Mouse (Mus musculus): ENCODE measurements around the gene Gm1673. TPM values are rescaled to one million over a fixed set of nuclear protein-coding genes. Genes with fewer than 3 reads are reported as not detected.

Gene Gm1673
- polyA plus RNA-seq, 1 experiment: 5.3 TPM

DNA sequence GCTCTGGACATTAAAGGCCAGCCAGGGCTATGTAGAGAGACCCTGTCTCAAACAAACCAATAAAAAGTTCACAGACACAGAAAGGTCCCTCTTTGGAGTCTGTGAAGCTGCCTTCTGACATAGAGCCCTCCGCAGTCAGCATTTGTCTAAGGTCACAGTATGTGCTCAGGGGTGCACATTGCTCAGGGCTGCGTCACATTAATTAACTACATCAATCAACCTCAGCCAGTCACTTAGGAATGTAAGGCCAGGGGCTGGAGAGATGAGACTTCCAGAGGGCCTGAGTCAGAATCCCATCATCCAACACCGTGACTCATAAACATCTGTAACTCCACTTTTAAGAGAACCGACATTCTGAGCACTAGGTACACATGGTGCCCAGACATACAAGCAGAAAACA, 27.4 kb upstream of the Gm1673 start:
- Histone ChIP-seq H3K4me3 (ENCODE audit: insufficient read depth, poor library complexity, severe bottlenecking) (no peak overlapping the region), H3K79me3 (ENCODE audit: low read depth) (no peaks in the 10 kb centered on the region), H3K36me3 (ENCODE audit: control insufficient read depth, insufficient read depth) (no peaks in the 10 kb centered on the region), H3ac (ENCODE audit: control insufficient read depth, insufficient read length, low read depth) (no peak overlapping the region), H3K79me2 (ENCODE audit: control insufficient read depth, insufficient read depth) (no peaks in the 10 kb centered on the region), H3K27me3 (ENCODE audit: control insufficient read depth, insufficient read depth, insufficient read length) (no peaks in the 10 kb centered on the region)
- TF ChIP-seq USF1 (IDR thresholded peaks at IDR 0.05; ENCODE audit: low read depth) (no peak), MYOD1 (IDR thresholded peaks at IDR 0.05; ENCODE audit: control insufficient read depth, insufficient read length, low read depth) (peak; percentile 7), FOSL1 (IDR thresholded peaks at IDR 0.05; ENCODE audit: insufficient read depth, low read length, poor library complexity, severe bottlenecking) (peak; percentile 66)

DNA sequence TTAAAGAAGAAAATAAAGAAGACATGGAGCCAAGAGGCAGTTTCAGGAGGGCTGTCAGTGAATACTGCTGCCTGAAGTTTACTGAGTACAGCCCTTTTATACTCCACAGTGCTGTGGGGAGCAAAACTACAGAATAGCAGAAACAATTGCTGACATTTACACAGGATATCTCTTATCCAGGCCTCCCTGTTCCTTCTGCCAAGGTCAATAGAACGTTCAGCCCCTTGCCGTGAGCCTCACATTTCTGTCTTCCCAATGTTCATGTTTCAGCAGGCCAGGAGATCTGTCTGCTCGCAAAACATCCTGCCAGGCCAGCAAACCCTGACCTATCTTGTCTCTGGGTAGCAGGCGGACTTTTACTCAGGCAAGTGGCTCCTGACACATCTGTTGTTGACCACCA, 23.9 kb upstream of the Gm1673 start:
- no peak overlapping the region for H3K4me3 ChIP-seq (ENCODE audit: insufficient read depth, poor library complexity, severe bottlenecking)
- H3K79me2 ChIP-seq (ENCODE audit: control insufficient read depth, insufficient read depth): no peaks in the 10 kb centered on the region
- TF ChIP-seq MYOG (IDR thresholded peaks at IDR 0.05; ENCODE audit: control insufficient read depth, extremely low read depth, insufficient read length): no peak
- TF ChIP-seq CEBPB (IDR thresholded peaks at IDR 0.05; ENCODE audit: low read depth): no peak
- TF ChIP-seq USF1 (IDR thresholded peaks at IDR 0.05; ENCODE audit: low read depth): no peak
- TF ChIP-seq MAX (IDR thresholded peaks at IDR 0.05): no peak
- H3K79me3 ChIP-seq (ENCODE audit: low read depth): no peaks in the 10 kb centered on the region
- no peaks in the 10 kb centered on the region for H3K27me3 ChIP-seq (ENCODE audit: control insufficient read depth, insufficient read depth, insufficient read length)
- H3K36me3 ChIP-seq (ENCODE audit: control insufficient read depth, insufficient read depth): no peaks in the 10 kb centered on the region
- no peak overlapping the region for H3ac ChIP-seq (ENCODE audit: control insufficient read depth, insufficient read length, low read depth)

DNA sequence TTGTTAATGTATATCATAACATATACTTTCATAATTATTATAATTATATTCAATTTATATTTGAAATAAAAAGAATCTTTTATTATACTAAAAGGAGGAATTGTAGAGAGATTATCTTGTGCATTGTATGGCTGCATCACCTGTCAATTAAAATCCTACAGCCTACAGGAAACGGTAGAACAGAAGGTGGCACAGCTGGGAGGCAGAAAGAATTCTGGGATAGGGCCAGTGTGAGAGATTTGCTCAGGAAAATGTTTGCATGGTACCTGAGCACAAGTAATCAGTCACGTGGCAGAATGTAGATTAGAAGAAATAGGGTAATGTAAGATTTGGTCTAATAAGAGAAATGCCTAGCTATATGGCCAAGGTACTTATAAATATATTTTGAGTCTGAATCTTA, 8.5 kb upstream of the Gm1673 start:
- H3K4me3 ChIP-seq (ENCODE audit: insufficient read depth, poor library complexity, severe bottlenecking): no peak overlapping the region
- H3K79me3 ChIP-seq (ENCODE audit: low read depth): no peaks in the 10 kb centered on the region
- H3K27me3 ChIP-seq (ENCODE audit: control insufficient read depth, insufficient read depth, insufficient read length): peaks cover 15% of the 10 kb centered on the region
- no peaks in the 10 kb centered on the region for H3K36me3 ChIP-seq (ENCODE audit: control insufficient read depth, insufficient read depth)
- H3K79me2 ChIP-seq (ENCODE audit: control insufficient read depth, insufficient read depth): no peaks in the 10 kb centered on the region
- TF ChIP-seq MYOG (IDR thresholded peaks at IDR 0.05; ENCODE audit: control insufficient read depth, extremely low read depth, insufficient read length): no peak
- TF ChIP-seq USF1 (IDR thresholded peaks at IDR 0.05; ENCODE audit: low read depth): no peak
- TF ChIP-seq CEBPB (IDR thresholded peaks at IDR 0.05; ENCODE audit: low read depth): no peak
- no peak for TF ChIP-seq MYOD1 (IDR thresholded peaks at IDR 0.05; ENCODE audit: control insufficient read depth, insufficient read length, low read depth)
- no peak for TF ChIP-seq MAX (IDR thresholded peaks at IDR 0.05)
- no peak for TF ChIP-seq CTCF (IDR thresholded peaks at IDR 0.05; ENCODE audit: control insufficient read depth, insufficient read depth, insufficient read length)
- TF ChIP-seq FOSL1 (IDR thresholded peaks at IDR 0.05; ENCODE audit: insufficient read depth, low read length, poor library complexity, severe bottlenecking): no peak
- no peak overlapping the region for H3ac ChIP-seq (ENCODE audit: control insufficient read depth, insufficient read length, low read depth)

DNA sequence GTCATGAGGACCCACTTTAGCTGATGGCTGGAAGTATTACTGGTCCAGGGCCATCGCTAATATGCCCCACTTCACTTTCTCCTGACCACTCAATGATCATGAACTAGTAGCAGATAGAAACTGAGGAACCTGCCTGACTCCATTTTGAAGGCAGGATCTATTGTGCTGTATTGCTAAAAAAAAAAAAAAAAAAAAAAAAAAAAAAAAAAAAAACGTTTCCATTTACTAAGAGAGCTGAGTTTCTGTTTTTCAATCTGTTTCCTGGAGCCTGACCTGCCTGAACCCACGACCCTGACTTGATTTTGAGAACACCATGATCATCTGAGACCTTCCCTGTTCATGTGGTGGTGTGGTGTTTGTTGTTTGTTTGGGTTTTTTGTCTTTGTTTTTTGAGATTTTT, 7.0 kb upstream of the Gm1673 start:
- no peak for TF ChIP-seq CTCF (IDR thresholded peaks at IDR 0.05; ENCODE audit: control insufficient read depth, insufficient read depth, insufficient read length)
- no peak for TF ChIP-seq MYOD1 (IDR thresholded peaks at IDR 0.05; ENCODE audit: control insufficient read depth, insufficient read length, low read depth)
- TF ChIP-seq MYOG (IDR thresholded peaks at IDR 0.05; ENCODE audit: control insufficient read depth, extremely low read depth, insufficient read length): no peak
- no peak for TF ChIP-seq USF1 (IDR thresholded peaks at IDR 0.05; ENCODE audit: low read depth)
- no peak for TF ChIP-seq CEBPB (IDR thresholded peaks at IDR 0.05; ENCODE audit: low read depth)
- no peak for TF ChIP-seq FOSL1 (IDR thresholded peaks at IDR 0.05; ENCODE audit: insufficient read depth, low read length, poor library complexity, severe bottlenecking)
- TF ChIP-seq MAX (IDR thresholded peaks at IDR 0.05): no peak
- Histone ChIP-seq H3K36me3 (ENCODE audit: control insufficient read depth, insufficient read depth) (no peaks in the 10 kb centered on the region), H3K79me3 (ENCODE audit: low read depth) (no peaks in the 10 kb centered on the region), H3K27me3 (ENCODE audit: control insufficient read depth, insufficient read depth, insufficient read length) (peaks cover 11% of the 10 kb centered on the region), H3K4me3 (ENCODE audit: insufficient read depth, poor library complexity, severe bottlenecking) (no peak overlapping the region), H3K79me2 (ENCODE audit: control insufficient read depth, insufficient read depth) (no peaks in the 10 kb centered on the region), H3ac (ENCODE audit: control insufficient read depth, insufficient read length, low read depth) (no peak overlapping the region)

DNA sequence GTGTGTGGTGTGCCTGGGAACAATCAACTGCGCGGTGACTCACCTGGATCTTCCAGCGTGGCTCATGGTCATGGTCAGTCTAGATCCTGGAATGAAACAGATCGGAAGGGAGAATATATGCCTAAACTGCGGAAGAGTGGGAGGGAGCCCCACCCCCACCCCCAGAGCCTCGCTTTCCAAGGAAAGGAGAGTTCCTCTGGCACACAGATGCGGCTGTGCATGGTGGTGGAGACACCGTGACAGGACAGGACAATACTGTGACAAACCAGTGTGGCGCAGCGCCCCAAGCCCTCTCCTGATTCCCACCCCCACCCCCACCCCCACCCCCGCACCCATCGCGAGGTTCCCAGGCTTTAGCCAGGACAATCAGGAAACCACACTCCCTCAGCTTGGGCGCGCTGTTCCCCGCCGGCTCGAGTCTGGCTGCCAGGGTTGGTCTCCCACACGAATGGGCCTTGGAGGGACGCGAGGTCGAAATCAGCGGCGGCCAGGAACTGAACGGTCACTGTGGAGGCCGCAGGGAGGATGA, 438 bp upstream of the Gm1673 start:
- H3ac ChIP-seq (ENCODE audit: control insufficient read depth, insufficient read length, low read depth): no peak overlapping the region
- H3K4me3 ChIP-seq (ENCODE audit: insufficient read depth, poor library complexity, severe bottlenecking): no peak overlapping the region
- H3K36me3 ChIP-seq (ENCODE audit: control insufficient read depth, insufficient read depth): no peaks in the 10 kb centered on the region
- no peaks in the 10 kb centered on the region for H3K79me3 ChIP-seq (ENCODE audit: low read depth)
- H3K79me2 ChIP-seq (ENCODE audit: control insufficient read depth, insufficient read depth): no peaks in the 10 kb centered on the region
- peaks cover 56% of the 10 kb centered on the region for H3K27me3 ChIP-seq (ENCODE audit: control insufficient read depth, insufficient read depth, insufficient read length)
- TF ChIP-seq MYOD1 (IDR thresholded peaks at IDR 0.05; ENCODE audit: control insufficient read depth, insufficient read length, low read depth) (no peak), CTCF (IDR thresholded peaks at IDR 0.05; ENCODE audit: control insufficient read depth, insufficient read depth, insufficient read length) (no peak), CEBPB (IDR thresholded peaks at IDR 0.05; ENCODE audit: low read depth) (no peak), MAX (IDR thresholded peaks at IDR 0.05) (no peak), USF1 (IDR thresholded peaks at IDR 0.05; ENCODE audit: low read depth) (no peak), MYOG (IDR thresholded peaks at IDR 0.05; ENCODE audit: control insufficient read depth, extremely low read depth, insufficient read length) (no peak), FOSL1 (IDR thresholded peaks at IDR 0.05; ENCODE audit: insufficient read depth, low read length, poor library complexity, severe bottlenecking) (no peak)

Measured in C2C12 (cell line).